Mouse (Mus musculus) hindbrain, postnatal 0 days (tissue): ENCODE data around the gene Ccdc84. TPM values are rescaled to one million over a fixed set of nuclear protein-coding genes. Genes with fewer than 3 reads are reported as not detected.
"Not testable (repeated sequence)": the region's sequence is repeated elsewhere in the genome, so short reads cannot be mapped to it uniquely, and the experiment has no call there.

Experiments used
- ATAC-seq: fragments of 200-750 bp; cut with Nextera tagmentation; 2 replicates; pipeline ENCODE4 v1.8.0; 2017; ENCODE audit warnings: mild to moderate bottlenecking, moderate TSS enrichment, moderate library complexity
- DNase-seq: peaks from one replicate; pipeline ENCODE4 v3.0.0-alpha.2; 2015; ENCODE audit warnings: low spot score
- H3K27ac ChIP-seq: fragments of 300-500 bp; sonication (generic); 2 replicates; pipeline ENCODE4 v1.5.1; 2014; ENCODE audit warnings: mild to moderate bottlenecking
- H3K27me3 ChIP-seq: fragments of 300-500 bp; sonication (generic); 2 replicates; pipeline ENCODE4 v1.6.1; 2014; ENCODE audit warnings: low read length, mixed read lengths; ENCODE audit not compliant: insufficient read depth
- H3K36me3 ChIP-seq: fragments of 300-500 bp; sonication (generic); 2 replicates; pipeline ENCODE4 v1.6.1; 2014; ENCODE audit warnings: low read length, mixed read lengths; ENCODE audit not compliant: insufficient read depth
- H3K4me1 ChIP-seq: fragments of 300-500 bp; sonication (generic); 2 replicates; pipeline ENCODE4 v1.6.1; 2014; ENCODE audit warnings: antibody characterized with exemption, low read length, mixed read lengths; ENCODE audit not compliant: insufficient read depth
- H3K4me2 ChIP-seq: fragments of 300-500 bp; sonication (generic); 2 replicates; pipeline ENCODE4 v1.6.1; 2014; ENCODE audit warnings: low read depth, mild to moderate bottlenecking, low read length, moderate library complexity, mixed read lengths
- H3K4me3 ChIP-seq: fragments of 300-500 bp; sonication (generic); 2 replicates; pipeline ENCODE4 v1.5.1; 2014; ENCODE audit warnings: low read length
- H3K9ac ChIP-seq: fragments of 300-500 bp; sonication (generic); replicated peaks from 2 replicates; pipeline ENCODE4 v1.6.1; 2014; ENCODE audit warnings: mild to moderate bottlenecking, low read length, moderate library complexity, mixed read lengths
- H3K9me3 ChIP-seq: fragments of 300-500 bp; sonication (generic); 2 replicates; pipeline ENCODE4 v1.6.1; 2016; ENCODE audit warnings: low read length, mixed read lengths
- CTCF ChIP-seq: IDR thresholded peaks from 2 replicates; pipeline ENCODE4 v1.5.1; 2016; ENCODE audit warnings: antibody characterized with exemption, control low read depth, low read depth
- WGBS: fragments of 180-500 bp; shearing (Covaris S2); extraction: QIAGEN DNeasy Blood & Tissue Kit; methylation state at CpG from one replicate; pipeline ENCODE4 v1.1.7; 2014; 5-methylcytosine and 5-hydroxymethylcytosine counted together
- polyA plus RNA-seq: library from polyadenylated mRNA; unstranded; fragments of >200 nt; fragmentation: Nextera tagmentation; extraction: Ambion mirVana; gene quantifications from 2 replicates; pipeline ENCODE4 v1.2.1, GENCODE M21; 2015
- total RNA-seq: library from RNA; depleted of rRNA; stranded (reverse); fragments of >200 nt; gene quantifications from 2 replicates; pipeline ENCODE4 v1.2.3, GENCODE M21; 2014

Gene Ccdc84
- total and polyA plus RNA-seq, 2 experiments from 2014 or later = 23.6 to 26.0 TPM

DNA sequence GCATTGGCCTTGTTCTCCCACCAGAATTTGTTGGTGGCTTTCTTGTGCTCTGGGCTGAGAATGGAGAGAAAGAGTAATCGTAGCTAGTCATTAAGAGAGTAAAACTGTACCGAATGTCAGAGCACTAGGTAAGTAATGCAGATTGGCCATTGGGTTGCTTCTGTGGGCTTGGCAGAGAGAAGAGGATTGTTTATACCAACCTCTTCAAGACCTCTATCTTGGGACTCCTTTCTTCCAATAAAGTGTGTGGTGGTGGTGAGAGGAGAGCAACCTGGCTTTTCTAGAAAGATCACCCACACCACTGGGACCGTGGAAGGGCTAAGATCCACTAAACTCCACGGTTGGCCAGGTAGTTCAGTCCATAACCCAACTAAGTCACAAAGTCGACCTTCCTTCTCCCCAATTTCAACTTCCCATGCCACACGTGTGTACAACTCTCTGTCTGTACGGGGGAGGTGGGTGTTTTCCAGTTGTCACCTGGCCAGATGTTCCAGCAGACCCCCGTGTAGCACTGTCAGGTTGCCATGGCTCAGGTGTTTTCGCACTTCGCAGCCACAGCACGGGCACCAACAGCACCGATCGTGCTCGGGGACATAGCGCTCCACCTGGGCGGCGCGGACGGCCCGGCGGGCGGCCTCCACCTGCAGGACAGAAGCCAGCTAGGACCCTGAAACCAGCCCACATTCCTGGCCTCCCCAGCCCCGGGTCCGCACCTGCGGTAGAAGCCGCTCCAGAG lies 1.0 kb downstream of the Ccdc84 start:
- Histone ChIP-seq H3K27ac (peak overlapping the region; percentile 79), H3K4me1 (peaks cover 6% of the 10 kb centered on the region; the same call in 1 of the 2 replicates), H3K9me3 (no peaks in the 10 kb centered on the region), H3K9ac (peak overlapping the region; percentile 78), H3K4me2 (peak overlapping the region; percentile 97), H3K4me3 (peak overlapping the region; percentile 81), H3K27me3 (no peaks in the 10 kb centered on the region), H3K36me3 (peaks cover 15% of the 10 kb centered on the region; the same call in 1 of the 2 replicates)
- 9% methylated on average over 26 of the region's 26 CpGs for WGBS
- DNase-seq (no peak), ATAC-seq (peak; percentile 70)
- no peak for TF ChIP-seq CTCF

- no peaks in the 10 kb centered on the region for H3K9me3 ChIP-seq
- peaks cover 6% of the 10 kb centered on the region; the same call in 1 of the 2 replicates for H3K4me1 ChIP-seq
- peaks cover 48% of the 10 kb centered on the region for H3K36me3 ChIP-seq
- DNase-seq (no peak), ATAC-seq (no peak)
- H3K27me3 ChIP-seq = no peaks in the 10 kb centered on the region
- 84% methylated on average over 2 of the region's 2 CpGs for WGBS
- H3K27ac ChIP-seq = no peak overlapping the region
- no peak overlapping the region for H3K9ac ChIP-seq
- no peak overlapping the region for H3K4me3 ChIP-seq
- H3K4me2 ChIP-seq = no peak overlapping the region
- TF ChIP-seq CTCF = no peak
Observed at GRCm38 (mm10) chr9:44412781-44413180, 5.6 kb downstream of the Ccdc84 start.

GRCm38 (mm10) chr9:44412306-44412705 lies 6.1 kb downstream of the Ccdc84 start:
- no peak for TF ChIP-seq CTCF
- no peaks in the 10 kb centered on the region for H3K27me3 ChIP-seq
- no peak overlapping the region for H3K4me2 ChIP-seq
- WGBS = 82% methylated on average over 4 of the region's 4 CpGs
- ATAC-seq = no peak
- H3K9me3 ChIP-seq = no peaks in the 10 kb centered on the region
- no peak overlapping the region for H3K9ac ChIP-seq
- no peak overlapping the region for H3K27ac ChIP-seq
- peaks cover 4% of the 10 kb centered on the region; the same call in 1 of the 2 replicates for H3K4me1 ChIP-seq
- H3K4me3 ChIP-seq = no peak overlapping the region
- no peak for DNase-seq
- peaks cover 48% of the 10 kb centered on the region for H3K36me3 ChIP-seq

DNA sequence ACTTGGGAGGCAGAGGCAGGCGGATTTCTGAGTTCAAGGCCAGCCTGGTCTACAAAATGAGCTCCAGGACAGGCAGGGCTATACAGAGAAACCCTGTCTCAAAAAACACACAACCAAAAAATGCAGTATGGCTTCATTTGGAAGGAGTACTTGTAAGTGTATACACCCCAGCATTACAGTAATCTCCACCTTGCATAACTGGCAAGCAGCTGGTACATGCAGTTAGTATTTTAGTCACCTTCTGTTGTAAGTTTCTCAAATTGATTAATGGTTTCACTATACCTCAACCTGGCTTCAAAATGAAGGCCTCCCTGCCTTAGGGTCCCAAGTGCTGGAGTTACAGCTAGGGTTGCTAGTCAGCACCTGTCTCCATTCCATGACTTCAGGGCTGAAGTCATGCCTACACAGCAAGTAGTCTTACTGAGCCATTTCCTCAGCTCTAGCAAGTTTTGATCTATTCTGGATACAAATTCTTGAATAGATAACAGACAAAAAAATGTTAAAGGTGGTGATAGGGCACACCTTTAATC lies 6.7 kb downstream of the Ccdc84 start:
- ATAC-seq = no peak
- H3K4me3 ChIP-seq = no peak overlapping the region
- no peaks in the 10 kb centered on the region for H3K27me3 ChIP-seq
- 96% methylated on average over 1 of the region's 1 CpGs for WGBS
- TF ChIP-seq CTCF = no peak
- H3K4me1 ChIP-seq = no peaks in the 10 kb centered on the region
- H3K4me2 ChIP-seq = no peak overlapping the region
- no peak for DNase-seq
- no peak overlapping the region for H3K27ac ChIP-seq
- H3K36me3 ChIP-seq = peaks cover 48% of the 10 kb centered on the region
- H3K9me3 ChIP-seq = no peaks in the 10 kb centered on the region
- H3K9ac ChIP-seq = no peak overlapping the region

DNA sequence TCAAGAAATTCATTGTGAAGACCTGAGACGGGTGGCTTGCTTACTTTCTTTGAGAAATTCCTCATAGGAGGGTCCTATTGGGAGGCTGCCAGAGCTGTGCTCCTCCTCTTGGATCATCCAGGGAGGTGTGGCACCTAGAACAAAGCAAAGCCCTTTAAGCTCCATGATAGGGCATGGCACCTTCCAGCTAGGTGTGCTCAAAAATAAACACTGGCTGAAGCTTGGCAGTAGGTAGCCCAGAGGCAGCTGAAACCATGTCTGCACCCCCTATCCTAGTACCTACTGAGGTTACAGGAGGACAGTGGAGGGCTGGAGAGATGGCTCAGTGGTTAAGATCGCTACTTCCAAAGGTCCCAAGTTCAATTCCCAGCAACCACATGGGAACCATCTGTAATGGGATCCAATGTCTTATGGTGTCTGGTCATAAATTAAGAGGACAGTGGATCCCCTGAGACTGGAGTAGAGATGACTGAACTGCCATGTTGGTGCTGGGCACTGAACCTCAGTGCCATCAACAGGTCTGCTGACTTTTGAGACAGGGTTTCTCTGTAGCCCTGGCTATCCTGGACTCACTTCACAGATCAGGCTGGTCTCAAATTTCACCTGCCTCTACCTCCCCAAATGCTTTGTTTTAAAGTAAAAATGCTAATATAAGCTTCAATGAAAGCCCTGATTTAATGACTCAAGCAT lies 7.6 kb downstream of the Ccdc84 start:
- H3K9me3 ChIP-seq = no peaks in the 10 kb centered on the region
- peaks cover 48% of the 10 kb centered on the region for H3K36me3 ChIP-seq
- TF ChIP-seq CTCF = no peak
- H3K4me3 ChIP-seq = no peak overlapping the region
- H3K27me3 ChIP-seq = no peaks in the 10 kb centered on the region
- WGBS = 82% methylated on average over 2 of the region's 2 CpGs
- DNase-seq (no peak), ATAC-seq (no peak)
- H3K4me2 ChIP-seq = no peak overlapping the region
- H3K4me1 ChIP-seq = no peaks in the 10 kb centered on the region
- H3K9ac ChIP-seq = no peak overlapping the region
- H3K27ac ChIP-seq = no peak overlapping the region

DNA sequence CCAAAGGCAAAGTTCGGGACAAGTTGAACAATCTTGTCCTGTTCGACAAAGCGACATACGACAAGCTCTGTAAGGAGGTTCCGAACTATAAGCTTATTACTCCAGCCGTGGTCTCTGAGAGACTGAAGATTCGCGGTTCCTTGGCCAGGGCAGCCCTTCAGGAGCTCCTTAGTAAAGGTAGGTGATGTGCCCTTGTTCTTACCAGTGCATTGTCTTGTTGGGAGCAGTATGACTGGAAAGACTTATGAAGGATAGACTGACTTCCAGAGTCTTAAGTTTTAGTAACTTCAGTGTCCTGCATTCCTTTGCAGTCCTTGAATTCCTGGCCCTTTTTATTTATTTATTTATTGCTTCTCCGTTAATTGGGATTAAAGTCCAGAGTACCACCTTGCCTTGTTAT lies 9.7 kb downstream of the Ccdc84 start:
- Histone ChIP-seq H3K36me3 (peaks cover 60% of the 10 kb centered on the region), H3K4me3 (peak overlapping the region; percentile 80), H3K4me2 (peak overlapping the region; percentile 64)
- H3K4me1 ChIP-seq, H3K27ac ChIP-seq, H3K9me3 ChIP-seq, ATAC-seq, H3K27me3 ChIP-seq, DNase-seq, H3K9ac ChIP-seq: not testable (repeated sequence)
- 80% methylated on average over 9 of the region's 9 CpGs for WGBS
